Mouse (Mus musculus): Measurements from ENCODE around the gene Miga1. TPM values are rescaled to one million over a fixed set of nuclear protein-coding genes. Genes with fewer than 3 reads are reported as not detected.
"Not testable (repeated sequence)": the region's sequence is repeated elsewhere in the genome, so short reads cannot be mapped to it uniquely, and the experiment has no call there.

Miga1 gene
- total RNA-seq, 1 experiment from 2014 or later, result 23.4 TPM

DNA sequence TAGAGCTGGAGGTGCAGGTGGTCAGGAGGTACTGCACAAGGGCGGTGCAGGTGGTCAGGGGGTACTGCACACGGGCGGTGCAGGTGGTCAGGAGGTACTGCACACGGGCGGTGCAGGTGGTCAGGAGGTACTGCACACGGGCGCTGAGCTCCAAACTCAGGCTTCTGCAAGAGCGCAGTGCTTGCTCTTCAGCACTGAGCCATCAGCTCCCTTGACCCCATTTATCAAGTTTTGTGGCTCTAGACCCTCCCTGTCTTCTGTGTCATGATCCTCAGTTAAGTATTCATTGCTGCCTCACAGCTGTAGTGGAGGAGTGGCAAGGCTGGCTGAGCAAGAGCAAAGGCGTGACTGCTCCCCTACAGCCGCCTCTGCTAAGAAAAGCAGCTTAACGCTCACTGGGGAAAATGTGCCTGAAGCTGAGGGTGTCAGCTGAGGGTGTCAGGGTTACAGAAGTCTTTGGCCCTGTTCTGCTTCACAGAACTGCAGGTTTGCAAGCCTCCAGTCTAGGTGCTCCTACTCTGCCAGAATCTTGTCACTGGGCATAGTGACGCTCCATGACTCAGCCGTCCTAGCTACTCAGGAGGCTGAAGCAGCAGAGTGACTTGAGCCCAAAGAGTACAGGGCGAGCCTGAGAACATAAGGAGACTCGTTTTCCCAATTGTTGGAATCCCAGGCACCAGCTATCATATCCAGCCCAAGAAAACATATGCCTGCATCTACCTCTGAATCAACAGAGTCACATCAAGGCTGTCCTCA lies 7.5 kb downstream of the Miga1 start:
- ATAC-seq (ENCODE audit: extremely low read depth, insufficient number of reproducible peaks, low FRiP score, poor library complexity, severe bottlenecking), result no peak

GRCm38 (mm10) chr3:152332104-152332503 lies 8.1 kb downstream of the Miga1 start:
- ATAC-seq (ENCODE audit: extremely low read depth, insufficient number of reproducible peaks, low FRiP score, poor library complexity, severe bottlenecking), result no peak

- ATAC-seq (ENCODE audit: extremely low read depth, insufficient number of reproducible peaks, low FRiP score, poor library complexity, severe bottlenecking), result no peak
These were observed 18.3 kb downstream of the Miga1 start for GRCm38 (mm10) chr3:152321765-152322547.

GRCm38 (mm10) chr3:152320972-152321645 lies 19.1 kb downstream of the Miga1 start:
- ATAC-seq (ENCODE audit: extremely low read depth, insufficient number of reproducible peaks, low FRiP score, poor library complexity, severe bottlenecking), result no peak

DNA sequence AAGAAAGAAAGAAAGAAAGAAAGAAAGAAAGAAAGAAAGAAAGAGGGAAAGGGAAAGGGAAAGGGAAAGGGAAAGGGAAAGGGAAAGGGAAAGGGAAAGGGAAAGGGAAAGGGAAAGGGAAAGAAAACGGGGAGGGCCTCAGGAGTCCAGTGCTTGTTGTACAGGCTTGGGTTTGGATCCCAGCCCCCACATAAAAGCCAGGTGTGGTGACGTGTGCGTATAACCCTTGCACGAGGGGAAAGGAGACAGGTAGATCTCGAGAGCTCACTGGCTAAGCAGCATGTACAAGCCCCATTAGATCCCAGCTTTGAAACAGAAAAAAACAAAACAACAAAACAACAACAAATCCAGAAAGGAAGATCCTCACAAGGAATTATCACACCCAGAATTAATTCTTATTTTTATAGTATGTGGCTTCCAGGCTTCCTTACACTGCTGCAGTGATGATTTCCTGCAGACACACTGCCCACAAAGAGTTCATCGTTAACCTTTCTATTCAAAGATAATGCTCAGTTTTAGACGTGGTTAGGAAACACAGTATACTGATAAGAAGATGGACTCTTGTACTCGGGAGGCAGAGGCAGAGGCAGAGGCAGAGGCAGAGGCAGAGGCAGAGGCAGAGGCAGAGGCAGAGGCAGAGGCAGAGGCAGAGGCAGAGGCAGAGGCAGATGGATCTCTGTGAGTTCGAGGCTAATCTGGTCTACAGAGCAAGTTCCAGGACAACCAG lies 23.6 kb downstream of the Miga1 start:
- not testable (repeated sequence) for ATAC-seq (ENCODE audit: extremely low read depth, insufficient number of reproducible peaks, low FRiP score, poor library complexity, severe bottlenecking)

GRCm38 (mm10) chr3:152315613-152316012 lies 24.6 kb downstream of the Miga1 start:
- ATAC-seq (ENCODE audit: extremely low read depth, insufficient number of reproducible peaks, low FRiP score, poor library complexity, severe bottlenecking), result peak; percentile 96

DNA sequence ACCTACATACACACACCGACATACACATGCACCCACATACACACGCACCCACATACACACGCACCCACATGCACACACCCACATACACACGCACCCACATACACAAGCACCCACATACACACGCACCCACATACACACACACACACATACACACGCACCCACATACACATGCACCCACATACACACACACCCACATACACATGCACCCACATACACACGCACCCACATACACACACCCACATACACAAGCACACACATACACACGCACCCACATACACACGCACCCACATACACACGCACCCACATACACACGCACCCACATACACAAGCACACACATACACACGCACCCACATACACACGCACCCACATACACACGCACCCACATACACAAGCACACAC lies 25.5 kb downstream of the Miga1 start:
- ATAC-seq (ENCODE audit: extremely low read depth, insufficient number of reproducible peaks, low FRiP score, poor library complexity, severe bottlenecking), result peak; percentile 20; the same call in 1 of the 2 replicates

DNA sequence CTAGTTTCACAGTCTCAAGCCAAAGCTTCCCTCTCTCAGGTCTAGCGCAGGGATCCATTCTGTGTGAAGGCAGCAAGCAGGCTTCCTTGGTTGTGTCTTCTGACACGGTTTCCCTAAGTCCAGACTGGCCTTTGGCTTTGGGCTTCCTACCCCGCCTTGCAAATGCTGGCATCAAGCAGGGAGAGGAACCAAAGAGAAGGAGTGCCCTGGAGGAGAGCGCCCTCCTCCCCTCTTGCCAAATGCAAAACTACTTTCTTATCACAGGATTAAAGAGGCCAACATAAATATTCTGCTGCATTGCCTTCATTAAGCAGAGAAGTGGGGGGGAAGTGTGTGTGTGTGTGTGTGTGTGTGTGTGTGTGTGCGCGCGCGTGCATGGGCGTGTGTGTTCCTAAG lies 31.0 kb downstream of the Miga1 start:
- ATAC-seq (ENCODE audit: extremely low read depth, insufficient number of reproducible peaks, low FRiP score, poor library complexity, severe bottlenecking), result no peak

GRCm38 (mm10) chr3:152308485-152309249 lies 31.5 kb downstream of the Miga1 start:
- no peak for ATAC-seq (ENCODE audit: extremely low read depth, insufficient number of reproducible peaks, low FRiP score, poor library complexity, severe bottlenecking)

DNA sequence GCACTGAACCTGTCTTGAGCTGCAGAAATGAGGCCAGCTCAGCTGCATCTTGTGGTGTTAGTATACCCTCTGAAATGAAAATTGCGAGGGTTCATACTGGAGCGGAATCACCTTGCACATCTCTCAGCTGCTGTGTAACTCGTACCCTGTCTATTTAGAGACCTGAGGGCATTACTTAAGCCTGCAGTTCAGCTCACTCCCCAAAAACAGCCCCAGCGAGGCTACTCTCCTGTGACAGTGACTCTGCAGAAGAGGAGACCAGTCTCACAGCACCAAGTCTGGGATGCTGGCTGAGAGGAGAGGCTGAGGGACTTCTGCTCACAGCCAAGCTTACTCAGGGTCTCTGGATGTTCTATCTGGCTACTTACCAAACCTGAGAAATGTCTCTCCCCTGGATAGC lies 34.2 kb downstream of the Miga1 start:
- ATAC-seq (ENCODE audit: extremely low read depth, insufficient number of reproducible peaks, low FRiP score, poor library complexity, severe bottlenecking), result no peak

DNA sequence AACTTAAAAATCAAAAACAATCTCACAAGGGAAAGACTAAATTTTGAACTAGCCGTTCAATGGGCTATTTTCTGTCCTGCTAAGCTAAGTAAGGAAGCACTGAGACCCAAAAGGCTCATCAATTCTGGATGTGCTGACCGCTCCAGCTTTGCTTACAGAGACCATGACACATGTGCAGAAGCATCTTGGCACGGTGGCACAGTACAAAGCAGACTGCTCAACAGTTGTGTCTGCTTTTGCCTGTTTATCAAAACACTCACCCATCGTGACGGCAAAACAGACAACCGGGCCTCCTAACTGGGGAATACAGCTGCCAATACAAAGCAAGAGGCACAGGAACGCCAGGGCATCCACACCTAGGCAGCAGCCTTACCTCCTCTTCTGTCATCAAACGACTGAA lies 35.1 kb downstream of the Miga1 start:
- ATAC-seq (ENCODE audit: extremely low read depth, insufficient number of reproducible peaks, low FRiP score, poor library complexity, severe bottlenecking), result no peak

GRCm38 (mm10) chr3:152304093-152304815 lies 36.0 kb downstream of the Miga1 start:
- no peak for ATAC-seq (ENCODE audit: extremely low read depth, insufficient number of reproducible peaks, low FRiP score, poor library complexity, severe bottlenecking)

DNA sequence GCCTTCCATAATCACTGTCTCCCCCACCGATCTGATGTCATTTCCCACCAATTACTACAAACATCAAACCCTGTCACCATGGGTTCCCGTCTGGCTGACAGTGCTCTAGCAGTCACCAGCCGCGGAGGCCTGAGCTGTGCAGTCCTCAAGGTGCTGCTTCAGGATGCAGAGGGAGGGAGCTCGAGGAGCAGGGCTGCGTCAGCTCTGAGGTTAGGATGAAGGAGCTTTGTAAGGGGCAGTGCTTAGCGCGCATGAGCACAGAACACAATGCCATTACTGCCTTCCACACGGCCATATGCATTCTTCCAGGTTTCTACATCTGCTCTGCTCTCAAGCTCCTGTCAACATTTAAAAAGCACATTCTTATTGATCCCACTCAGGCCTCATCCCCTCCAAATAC lies 37.2 kb downstream of the Miga1 start:
- no peak for ATAC-seq (ENCODE audit: extremely low read depth, insufficient number of reproducible peaks, low FRiP score, poor library complexity, severe bottlenecking)

- no peak for ATAC-seq (ENCODE audit: extremely low read depth, insufficient number of reproducible peaks, low FRiP score, poor library complexity, severe bottlenecking)
These were observed 39.5 kb downstream of the Miga1 start for GRCm38 (mm10) chr3:152300376-152301337.

GRCm38 (mm10) chr3:152295896-152296295 lies 44.3 kb downstream of the Miga1 start:
- ATAC-seq (ENCODE audit: extremely low read depth, insufficient number of reproducible peaks, low FRiP score, poor library complexity, severe bottlenecking), result no peak

DNA sequence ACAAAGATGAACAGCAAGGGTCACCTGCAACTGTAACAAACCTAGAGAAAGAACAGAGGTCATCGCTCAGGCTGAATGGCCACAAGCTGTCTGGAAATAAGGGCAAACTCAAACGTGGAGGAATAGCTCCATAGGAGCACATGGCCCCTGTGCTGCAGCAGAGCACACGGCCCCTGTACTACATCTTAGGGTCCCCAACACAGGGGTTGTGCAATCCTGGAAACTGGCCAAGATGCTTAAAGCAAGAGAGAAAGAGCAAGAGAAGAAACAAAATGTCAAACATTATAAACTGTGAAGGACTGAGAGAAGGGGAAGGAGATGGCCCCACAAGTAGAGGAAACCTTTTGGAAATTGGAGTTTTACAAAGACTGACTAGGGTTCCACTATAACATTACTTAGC lies 45.8 kb downstream of the Miga1 start:
- no peak for ATAC-seq (ENCODE audit: extremely low read depth, insufficient number of reproducible peaks, low FRiP score, poor library complexity, severe bottlenecking)
